8 mouse cellular contexts compared by ENCODE assay signal in the genomic region with DNA sequence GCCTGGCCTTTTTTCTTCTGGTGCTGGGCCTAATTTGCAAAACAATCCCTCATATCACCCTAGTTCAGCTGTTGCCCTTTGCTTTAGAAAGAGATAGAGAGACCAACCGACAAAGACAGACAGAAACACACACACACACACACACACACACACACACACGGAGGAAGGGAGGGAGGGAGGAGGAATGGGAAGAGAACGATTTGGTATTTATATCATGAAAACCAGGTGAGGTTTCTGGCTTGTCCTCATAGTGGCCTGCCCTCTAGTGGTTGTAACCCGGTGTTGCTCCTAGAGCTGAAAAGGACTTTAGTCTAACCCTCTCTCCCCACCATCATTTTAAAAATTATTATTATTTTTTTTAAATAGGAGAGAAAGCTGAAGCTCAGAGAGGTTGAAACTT. TPM values are rescaled to one million over a fixed set of nuclear protein-coding genes. Genes with fewer than 3 reads are reported as not detected.
DNase-seq lines count a peak whose midpoint lies in the region; ATAC-seq and TF ChIP-seq lines count a peak whose summit lies in the region.

No protein-coding gene starts in this region.

- H3K27ac ChIP-seq in hindbrain, embryonic 10.5 days = no peak overlapping the region
- H3K27ac ChIP-seq in hindbrain, embryonic 12.5 days = no peak overlapping the region
- no peak overlapping the region for H3K27ac ChIP-seq in thymus, adult 2 months (ENCODE audit: control insufficient read depth, insufficient read depth, low read length)

- 5% methylated on average over 4 of the region's 4 CpGs for WGBS in hindbrain, embryonic 10.5 days
- WGBS in hindbrain, embryonic 12.5 days = 1% methylated on average over 4 of the region's 4 CpGs
- 0% methylated on average over 4 of the region's 4 CpGs for WGBS in thymus, adult 2 months

- no peaks in the 10 kb centered on the region for H3K27me3 ChIP-seq in hindbrain, embryonic 10.5 days (ENCODE audit: insufficient read depth, poor library complexity, severe bottlenecking)
- no peaks in the 10 kb centered on the region for H3K27me3 ChIP-seq in hindbrain, embryonic 12.5 days
- peaks cover 3% of the 10 kb centered on the region for H3K27me3 ChIP-seq in E14TG2a.4 (ENCODE audit: insufficient read depth, low read length)
- no peaks in the 10 kb centered on the region for H3K27me3 ChIP-seq in thymus, adult 2 months (ENCODE audit: control insufficient read depth, insufficient read depth, low read length)

- DNase-seq in hindbrain, embryonic 10.5 days (ENCODE audit: low spot score) = peak; percentile 53
- peak; percentile 41 for DNase-seq in cerebellum, adult 11-12 months
- peak; percentile 47 for DNase-seq in forelimb bud, embryonic 11.5 days (ENCODE audit: low read depth, low spot score)
- DNase-seq in kidney, postnatal 25 days = peak; percentile 65 to 82
- DNase-seq in mesoderm, embryonic 11.5 days (ENCODE audit: low read depth, low spot score) = peak; percentile 55
- peak; percentile 64 for DNase-seq in thymus, adult 2 months

- peak; percentile 75 for TF ChIP-seq CTCF in E14TG2a.4 (conservative IDR thresholded peaks at IDR 0.05; ENCODE audit: low read length)
- no peak for TF ChIP-seq CTCF in thymus, adult 2 months (IDR thresholded peaks at IDR 0.05; ENCODE audit: borderline replicate concordance, control insufficient read depth, extremely low read depth, insufficient read depth, low read length, poor library complexity)

- no peaks in the 10 kb centered on the region for H3K4me1 ChIP-seq in hindbrain, embryonic 10.5 days (replicated peaks)
- H3K4me1 ChIP-seq in hindbrain, embryonic 12.5 days = no peaks in the 10 kb centered on the region
- H3K4me1 ChIP-seq in E14TG2a.4 (replicated peaks; ENCODE audit: low read depth, low read length) = peaks cover 12% of the 10 kb centered on the region; the same call in 1 of the 2 replicates
- H3K4me1 ChIP-seq in thymus, adult 2 months (replicated peaks; ENCODE audit: control insufficient read depth, insufficient read depth, low read length) = no peaks in the 10 kb centered on the region

- no peak overlapping the region for H3K9ac ChIP-seq in hindbrain, embryonic 12.5 days

- no peak; the same call in 1 of the 2 replicates for ATAC-seq in hindbrain, embryonic 12.5 days (ENCODE audit: low FRiP score)

- H3K36me3 ChIP-seq in hindbrain, embryonic 10.5 days = no peaks in the 10 kb centered on the region
- H3K36me3 ChIP-seq in hindbrain, embryonic 12.5 days = no peaks in the 10 kb centered on the region
- H3K36me3 ChIP-seq in E14TG2a.4 (ENCODE audit: insufficient read depth, low read length) = no peaks in the 10 kb centered on the region
- H3K36me3 ChIP-seq in thymus, adult 2 months (ENCODE audit: control insufficient read depth, insufficient read depth, low read length) = no peaks in the 10 kb centered on the region

- no peak for TF ChIP-seq POLR2A in thymus, adult 2 months (IDR thresholded peaks at IDR 0.05; ENCODE audit: control insufficient read depth, extremely low read depth, insufficient read depth, low read length, poor library complexity)

- H3K4me3 ChIP-seq in hindbrain, embryonic 10.5 days = no peak overlapping the region
- H3K4me3 ChIP-seq in hindbrain, embryonic 12.5 days = no peak overlapping the region
- no peak overlapping the region for H3K4me3 ChIP-seq in E14TG2a.4 (replicated peaks; ENCODE audit: low read length)
- H3K4me3 ChIP-seq in thymus, adult 2 months (ENCODE audit: control insufficient read depth, insufficient read depth, low read length) = no peak overlapping the region

- H3K9me3 ChIP-seq in hindbrain, embryonic 10.5 days = no peaks in the 10 kb centered on the region
- H3K9me3 ChIP-seq in hindbrain, embryonic 12.5 days (replicated peaks) = no peaks in the 10 kb centered on the region
- no peaks in the 10 kb centered on the region for H3K9me3 ChIP-seq in E14TG2a.4 (ENCODE audit: low read length)

- H3K4me2 ChIP-seq in hindbrain, embryonic 12.5 days (replicated peaks) = no peak overlapping the region

RNA-seq across cellular contexts. Expression of gene Snx27, which starts 19.4 kb away (rescaled TPM):
- polyA plus RNA-seq in hindbrain, embryonic 10.5 days (2016; fragmentation: Nextera tagmentation; extraction: Ambion mirVana) = 43.0 and 45.5 TPM in 2 replicates
- polyA plus RNA-seq in hindbrain, embryonic 12.5 days (2016; fragmentation: Nextera tagmentation; extraction: Ambion mirVana) = 68.7 and 73.3 TPM in 2 replicates
- 13.9 and 15.5 TPM in 2 replicates for polyA plus RNA-seq in thymus, adult 2 months (2012; rRNA removed)

RNA-seq across cellular contexts. Expression of gene Gm10972, which starts 41.0 kb away (rescaled TPM):
- not detected in 2 replicates for polyA plus RNA-seq in hindbrain, embryonic 10.5 days (2016; fragmentation: Nextera tagmentation; extraction: Ambion mirVana)
- polyA plus RNA-seq in hindbrain, embryonic 12.5 days (2016; fragmentation: Nextera tagmentation; extraction: Ambion mirVana) = not detected in 2 replicates
- not detected in 2 replicates for polyA plus RNA-seq in thymus, adult 2 months (2012; rRNA removed)

RNA-seq across cellular contexts. Expression of gene Tuft1, which starts 56.7 kb away (rescaled TPM):
- 3.5 and 3.7 TPM in 2 replicates for polyA plus RNA-seq in hindbrain, embryonic 10.5 days (2016; fragmentation: Nextera tagmentation; extraction: Ambion mirVana)
- 2.9 and 4.1 TPM in 2 replicates for polyA plus RNA-seq in hindbrain, embryonic 12.5 days (2016; fragmentation: Nextera tagmentation; extraction: Ambion mirVana)
- 6.4 and 10.1 TPM in 2 replicates for polyA plus RNA-seq in thymus, adult 2 months (2012; rRNA removed)
